Mouse (Mus musculus): Measurements from ENCODE around the gene Nup35.
A peak's percentile ranks its signal among the peaks of the same experiment; 100 is the strongest.

Gene Nup35

GRCm38 (mm10) chr2:80616854-80617737 lies at the start of gene Nup35, which contains the start of gene Dusp19:
TSS of gene Nup35 (plus strand) at chr2:80617236.
TSS of gene Dusp19 (plus strand) at chr2:80617045.
- peak; percentile 100 for ATAC-seq (ENCODE audit: insufficient number of reproducible peaks, low FRiP score, low TSS enrichment)

DNA sequence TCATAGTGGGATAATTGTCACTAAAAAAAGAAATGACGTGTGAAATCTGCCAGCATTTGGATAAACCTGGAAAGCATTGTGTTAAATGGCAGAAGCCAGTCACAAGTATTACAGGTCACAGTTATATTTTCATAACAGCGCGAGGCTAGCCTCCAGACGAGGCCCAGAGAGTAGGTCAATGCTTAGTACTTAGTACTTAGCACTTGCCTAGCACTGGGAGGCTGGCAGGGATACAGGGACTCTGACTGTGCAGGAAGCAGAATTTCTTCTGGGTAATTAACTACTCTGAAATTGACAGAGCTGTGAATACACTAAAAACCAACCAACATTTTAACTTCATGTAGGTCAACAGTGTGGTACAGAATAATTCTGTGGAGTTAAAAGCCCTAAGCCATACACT lies 49.6 kb upstream of the Nup35 start:
- peak; percentile 52; the same call in 1 of the 2 replicates for ATAC-seq (ENCODE audit: insufficient number of reproducible peaks, low FRiP score, low TSS enrichment)

- 0 out of 2 replicates have a peak, but pooled peaks have one; percentile 36 for ATAC-seq (ENCODE audit: insufficient number of reproducible peaks, low FRiP score, low TSS enrichment)
Measured at GRCm38 (mm10) chr2:80570656-80571055, 46.4 kb upstream of the Nup35 start.

- no peak for ATAC-seq (ENCODE audit: insufficient number of reproducible peaks, low FRiP score, low TSS enrichment)
Measured at GRCm38 (mm10) chr2:80577286-80577685, 39.8 kb upstream of the Nup35 start.

- no peak for ATAC-seq (ENCODE audit: insufficient number of reproducible peaks, low FRiP score, low TSS enrichment)
Measured at GRCm38 (mm10) chr2:80579253-80579891, 37.7 kb upstream of the Nup35 start.

DNA sequence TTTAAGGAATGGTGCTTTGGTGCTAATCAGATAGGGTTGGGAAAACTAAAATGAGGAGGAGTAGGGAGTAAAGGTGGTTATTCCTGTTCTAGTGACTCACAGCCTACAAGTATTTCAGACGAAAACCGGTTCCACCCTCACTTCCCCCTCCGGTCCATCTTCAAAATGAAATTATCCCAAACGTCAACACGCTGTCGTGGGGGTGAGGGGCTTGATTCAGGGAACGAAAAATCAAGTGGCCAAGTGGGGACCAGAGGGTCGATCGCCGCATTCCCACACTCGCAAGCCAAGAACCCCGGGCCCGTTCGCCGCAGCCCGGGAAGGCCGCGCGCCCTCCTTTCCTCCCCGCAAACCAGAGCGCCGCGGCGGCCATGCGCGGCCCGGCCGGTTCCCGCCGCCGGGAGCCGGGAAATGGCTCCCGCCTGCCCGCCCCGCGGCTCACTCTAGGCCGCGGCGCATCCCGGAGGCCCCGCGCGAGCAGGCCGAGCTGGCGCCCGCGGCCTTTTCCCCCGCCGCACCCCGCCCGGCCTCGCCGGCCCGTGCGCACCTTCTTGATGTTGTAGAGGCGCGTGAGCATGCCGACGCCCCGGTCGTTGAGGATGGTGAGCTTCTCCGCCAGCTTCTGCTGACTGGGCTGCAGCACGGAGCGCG lies 36.6 kb upstream of the Nup35 start:
- ATAC-seq (ENCODE audit: insufficient number of reproducible peaks, low FRiP score, low TSS enrichment), result peak; percentile 13; the same call in 1 of the 2 replicates

GRCm38 (mm10) chr2:80581043-80581711 lies 35.9 kb upstream of the Nup35 start, which contains the start of gene Nckap1:
TSS of gene Nckap1 (minus strand) at chr2:80581380.
- peak; percentile 93 for ATAC-seq (ENCODE audit: insufficient number of reproducible peaks, low FRiP score, low TSS enrichment)

DNA sequence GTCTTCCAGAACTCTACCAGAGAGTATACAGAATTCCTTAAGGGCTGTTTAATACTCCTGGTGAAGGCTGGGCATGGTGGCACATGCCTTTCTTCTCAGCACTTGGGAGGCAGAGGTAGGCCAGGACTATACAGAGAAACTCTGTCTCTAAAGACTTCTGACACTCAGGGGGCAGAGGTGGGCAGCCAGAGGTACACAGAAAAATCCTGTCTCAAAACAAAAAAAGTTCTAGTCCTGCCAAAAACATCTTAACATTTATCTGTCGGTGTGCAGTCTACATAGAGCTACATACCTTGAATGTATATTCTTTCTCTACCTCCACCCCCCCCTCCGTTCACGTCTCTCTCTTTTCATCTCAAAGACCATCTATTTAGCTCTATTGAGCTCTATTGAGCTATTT lies 34.7 kb upstream of the Nup35 start:
- ATAC-seq (ENCODE audit: insufficient number of reproducible peaks, low FRiP score, low TSS enrichment), result no peak

DNA sequence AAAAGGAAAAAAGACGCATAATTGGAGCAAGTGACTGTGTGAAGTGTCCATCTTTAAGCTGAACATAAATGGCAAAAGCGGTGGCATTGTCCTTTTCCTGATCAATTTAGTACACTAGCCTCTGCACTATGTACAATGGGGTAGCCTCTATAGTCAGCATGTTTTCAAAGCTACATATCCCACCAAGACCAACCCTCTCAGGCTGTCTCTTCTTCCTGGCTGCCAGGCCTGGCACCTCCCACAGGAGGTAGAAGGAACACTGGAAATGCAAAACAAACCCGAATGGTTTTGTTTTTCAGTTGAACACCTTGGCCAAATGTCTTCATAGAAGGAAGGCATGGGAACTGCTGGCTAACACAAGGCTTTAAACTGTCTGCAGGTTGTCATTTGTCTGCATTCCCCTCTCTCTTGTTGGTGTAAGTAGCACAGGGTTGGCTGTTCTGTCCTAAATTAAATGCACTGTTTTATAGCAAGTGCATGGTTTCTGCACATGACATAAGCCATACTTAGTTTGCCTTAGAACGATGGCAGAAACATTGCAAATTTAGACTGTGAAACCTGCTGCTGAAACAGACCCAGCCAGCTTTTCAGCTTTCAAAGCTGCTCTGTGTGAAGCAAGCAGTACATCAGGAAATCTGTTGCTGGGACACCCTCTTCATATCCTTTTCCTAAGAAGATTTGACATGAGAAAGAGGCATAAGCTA lies 22.7 kb upstream of the Nup35 start:
- ATAC-seq (ENCODE audit: insufficient number of reproducible peaks, low FRiP score, low TSS enrichment), result no peak

- ATAC-seq (ENCODE audit: insufficient number of reproducible peaks, low FRiP score, low TSS enrichment), result no peak
Measured at GRCm38 (mm10) chr2:80596960-80597359, 20.1 kb upstream of the Nup35 start.

DNA sequence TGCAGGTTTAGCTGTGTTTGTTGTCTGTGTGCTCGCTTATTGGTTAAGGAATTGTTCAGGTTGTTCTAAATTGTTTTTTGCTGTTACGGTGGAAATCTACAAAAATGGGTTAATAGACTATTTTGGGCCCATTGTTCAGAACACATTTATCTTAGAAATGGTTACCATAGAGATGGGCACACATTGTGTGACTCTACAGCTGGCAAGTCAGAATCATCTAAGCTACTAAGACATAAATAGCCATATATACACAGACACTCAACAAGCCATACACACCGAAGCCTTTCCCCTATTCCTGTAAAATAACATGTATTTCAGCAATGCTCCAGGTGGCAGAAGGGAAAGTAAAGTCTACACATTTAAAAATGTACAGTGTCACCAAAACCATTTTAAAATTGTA lies 17.2 kb upstream of the Nup35 start:
- no peak for ATAC-seq (ENCODE audit: insufficient number of reproducible peaks, low FRiP score, low TSS enrichment)

DNA sequence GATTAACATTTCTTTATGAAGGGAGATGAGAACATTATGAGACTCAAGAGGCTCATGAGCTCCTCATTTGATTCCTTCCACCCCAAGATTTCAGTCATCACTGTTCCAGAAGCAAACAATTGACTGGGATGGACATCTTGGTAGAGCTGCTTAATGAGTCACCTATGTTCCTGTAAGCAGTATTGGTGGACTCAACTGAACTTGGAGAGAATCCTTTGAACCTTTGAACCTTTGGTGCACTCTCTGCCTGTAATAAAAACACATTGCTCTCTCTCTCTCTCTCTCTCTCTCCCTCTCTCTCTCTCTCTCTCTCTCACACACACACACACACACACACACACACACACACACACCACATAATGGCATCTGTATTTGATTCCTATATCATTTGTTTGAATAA lies 16.4 kb upstream of the Nup35 start:
- no peak for ATAC-seq (ENCODE audit: insufficient number of reproducible peaks, low FRiP score, low TSS enrichment)

DNA sequence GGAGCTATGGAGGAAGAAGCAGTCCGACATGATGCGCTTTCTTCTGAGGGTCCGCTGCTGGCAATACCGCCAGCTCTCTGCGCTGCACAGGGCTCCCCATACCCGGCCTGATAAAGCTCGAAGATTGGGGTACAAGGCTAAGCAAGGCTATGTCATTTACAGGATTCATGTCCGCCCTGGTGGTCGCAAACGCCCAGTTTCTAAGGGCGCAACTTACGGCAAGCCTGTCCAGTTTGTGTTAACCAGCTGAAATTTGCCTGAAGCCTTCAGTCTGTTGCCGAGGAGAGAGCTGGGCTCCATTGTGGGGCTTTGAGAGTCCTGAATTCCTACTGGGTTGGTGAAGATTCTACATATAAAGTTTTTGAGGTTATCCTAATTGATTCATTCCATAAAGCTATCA lies 14.3 kb upstream of the Nup35 start:
- no peak for ATAC-seq (ENCODE audit: insufficient number of reproducible peaks, low FRiP score, low TSS enrichment)

DNA sequence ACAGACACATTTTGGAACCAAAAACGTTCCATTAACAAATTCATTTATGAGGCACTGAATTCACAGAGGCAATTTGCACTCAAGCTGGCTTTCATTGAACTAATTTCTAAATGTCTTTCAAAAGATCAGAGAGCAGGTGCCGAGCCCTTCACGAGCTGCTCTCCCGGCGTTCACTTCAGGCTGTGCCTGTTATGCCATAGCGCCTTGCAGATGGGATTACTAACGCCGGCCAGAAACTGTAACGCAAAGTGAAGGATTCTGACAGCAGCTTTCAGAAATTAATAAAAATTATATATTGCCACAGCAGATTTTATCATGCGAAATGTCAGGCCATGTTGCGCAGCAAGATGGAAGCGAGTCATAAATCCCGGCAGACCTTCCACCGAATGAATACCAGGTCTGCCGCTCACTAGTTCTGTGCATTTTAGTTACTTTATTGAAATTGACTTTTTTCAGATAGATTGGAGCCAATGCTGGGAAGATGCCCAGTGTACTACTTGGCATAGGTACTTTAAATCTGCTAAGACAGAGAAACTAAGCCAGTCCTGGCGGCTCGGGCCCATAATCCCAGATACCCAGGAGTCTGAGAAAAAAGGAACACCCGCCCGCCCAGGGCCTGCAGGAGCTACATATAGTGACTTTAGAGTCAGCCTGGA lies 13.1 kb upstream of the Nup35 start:
- ATAC-seq (ENCODE audit: insufficient number of reproducible peaks, low FRiP score, low TSS enrichment), result no peak

- ATAC-seq (ENCODE audit: insufficient number of reproducible peaks, low FRiP score, low TSS enrichment), result no peak
Measured at GRCm38 (mm10) chr2:80612286-80612685, 4.8 kb upstream of the Nup35 start.

- no peak for ATAC-seq (ENCODE audit: insufficient number of reproducible peaks, low FRiP score, low TSS enrichment)
Measured at GRCm38 (mm10) chr2:80612796-80613195, 4.2 kb upstream of the Nup35 start.

DNA sequence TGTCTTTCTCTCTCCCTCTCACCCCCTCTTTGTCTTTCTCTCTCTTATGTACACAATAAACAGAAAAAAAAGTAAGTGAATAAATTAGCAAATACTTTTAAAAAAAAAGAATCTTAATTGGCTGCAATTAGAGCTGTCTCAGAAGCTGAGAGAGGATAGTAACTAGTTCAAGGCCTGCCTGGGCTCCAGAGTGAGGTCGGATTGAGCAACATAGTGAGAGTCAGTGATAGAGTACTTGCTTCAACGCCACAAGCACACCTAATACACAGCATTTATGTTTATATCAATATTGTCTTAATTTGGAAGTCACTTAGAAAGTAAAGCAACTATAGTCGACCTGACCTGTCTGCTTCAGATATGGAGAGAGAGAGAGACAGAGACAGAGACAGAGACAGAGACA lies 2.0 kb downstream of the Nup35 start:
- no peak for ATAC-seq (ENCODE audit: insufficient number of reproducible peaks, low FRiP score, low TSS enrichment)

- no peak for ATAC-seq (ENCODE audit: insufficient number of reproducible peaks, low FRiP score, low TSS enrichment)
Measured at GRCm38 (mm10) chr2:80621921-80622320, 4.9 kb downstream of the Nup35 start.

GRCm38 (mm10) chr2:80624523-80624922 lies 7.5 kb downstream of the Nup35 start:
- no peak for ATAC-seq (ENCODE audit: insufficient number of reproducible peaks, low FRiP score, low TSS enrichment)
